Mouse (Mus musculus): Measurements from ENCODE around the gene Galnt5. TPM values are rescaled to one million over a fixed set of nuclear protein-coding genes. Genes with fewer than 3 reads are reported as not detected.

Galnt5 gene
- total RNA-seq, 2 experiments from 2014 or later: 2.3 to 2.6 TPM

Other genes with a start within 250 kb of the Galnt5 start
- not detected for gene Ermn, start 55.0 kb downstream of the Galnt5 start, total RNA-seq (2021)
- under 1 TPM; 0.19 to 0.43 TPM for gene Cytip, start 197.6 kb downstream of the Galnt5 start, total RNA-seq (2021)